Mouse (Mus musculus) lung, postnatal 0 days (tissue): ENCODE measurements around the gene Pum1.

Experiments
- CTCF ChIP-seq: IDR thresholded peaks from 2 replicates; pipeline ENCODE4 v1.5.1; 2016; ENCODE audit warnings: antibody characterized with exemption, mild to moderate bottlenecking
- EP300 ChIP-seq: IDR thresholded peaks from 2 replicates; pipeline ENCODE4 v1.6.1; 2016; ENCODE audit warnings: antibody characterized with exemption, mild to moderate bottlenecking, control low read depth

DNA sequence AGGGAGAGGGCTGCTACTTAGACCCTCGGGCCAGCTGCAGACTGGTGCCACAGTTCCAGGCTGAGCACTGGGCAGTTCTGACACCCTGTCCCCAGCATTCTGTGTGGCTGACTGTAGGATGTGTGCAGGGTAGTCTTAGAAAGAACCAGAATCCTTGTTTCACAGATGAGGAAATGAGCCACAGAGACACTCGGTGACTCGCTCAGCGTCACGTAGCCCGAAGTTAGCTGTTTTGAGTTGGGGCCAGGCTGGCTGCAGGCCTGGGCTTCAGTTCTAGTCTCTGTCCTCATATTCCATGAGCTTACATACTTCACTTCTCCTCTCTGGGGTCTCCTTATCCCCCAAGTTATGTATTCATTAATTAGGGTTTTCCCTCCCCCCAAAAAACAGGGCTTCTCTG, 132.8 kb downstream of the Pum1 start:
- TF ChIP-seq CTCF (no peak), EP300 (no peak)
